Mouse (Mus musculus): ENCODE results near the gene Gm12184.
A peak's percentile ranks its signal among the peaks of the same experiment; 100 is the strongest.
"Not testable (repeated sequence)": the region's sequence is repeated elsewhere in the genome, so short reads cannot be mapped to it uniquely, and the experiment has no call there.

The Gm12184 gene

DNA sequence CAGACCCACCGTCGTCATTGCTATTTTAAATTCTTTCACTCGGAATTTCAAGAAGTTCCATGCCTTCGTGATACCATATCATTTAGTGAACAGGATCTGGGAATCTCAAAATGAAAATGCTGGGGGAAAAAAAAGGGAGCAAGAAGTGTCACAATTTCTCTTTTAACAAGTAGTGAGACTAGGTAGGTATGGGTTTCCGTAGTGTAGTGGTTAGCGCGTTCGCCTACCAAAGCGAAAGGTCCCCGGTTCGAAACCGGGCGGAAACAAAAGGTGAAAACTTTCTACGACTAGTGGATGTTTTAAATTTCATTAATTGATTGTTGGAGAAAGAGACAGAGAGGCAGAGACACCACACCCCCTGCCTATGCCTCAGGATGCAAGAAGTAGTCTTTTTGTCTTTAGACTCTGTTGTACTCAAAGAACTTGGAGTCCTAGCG lies 2.9 kb downstream of the Gm12184 start:
- peak; percentile 95 for DNase-seq (ENCODE audit: low read depth, low spot score)

DNA sequence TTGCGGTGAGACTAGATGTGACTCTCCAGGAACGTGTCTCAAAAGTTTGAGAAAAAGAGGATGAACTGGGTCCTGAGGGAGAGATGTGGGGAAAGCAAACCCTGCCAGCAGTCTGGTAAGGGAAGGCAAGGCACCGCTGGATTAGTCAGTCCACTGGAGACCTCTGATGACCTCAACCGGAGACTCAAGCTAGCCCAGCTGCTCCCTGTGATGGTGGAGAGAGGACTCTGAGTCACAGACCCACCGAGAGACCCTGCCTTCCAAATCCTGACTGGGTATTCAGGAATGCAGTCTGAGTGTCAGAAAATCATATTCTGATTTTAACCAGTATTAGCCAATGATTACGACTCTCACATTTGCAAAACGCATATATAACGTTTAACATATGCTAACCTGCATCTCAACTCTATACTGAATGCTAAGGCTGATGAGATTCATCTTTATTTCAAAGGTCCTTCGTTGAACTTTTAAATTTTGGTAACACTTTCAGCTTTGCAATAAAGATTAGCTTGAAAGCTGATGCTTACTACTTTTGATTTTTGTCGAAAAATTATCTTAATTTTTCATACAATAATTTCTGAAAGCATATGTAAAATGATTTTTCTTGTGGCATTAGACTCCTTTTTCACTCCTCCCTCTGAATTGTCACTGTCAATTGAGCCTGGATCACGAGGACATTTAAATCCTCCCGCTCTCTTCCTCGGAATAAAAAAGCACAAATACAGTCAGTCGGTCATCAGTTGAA lies 3.5 kb downstream of the Gm12184 start:
- DNase-seq (ENCODE audit: low read depth, low spot score): no peak

DNA sequence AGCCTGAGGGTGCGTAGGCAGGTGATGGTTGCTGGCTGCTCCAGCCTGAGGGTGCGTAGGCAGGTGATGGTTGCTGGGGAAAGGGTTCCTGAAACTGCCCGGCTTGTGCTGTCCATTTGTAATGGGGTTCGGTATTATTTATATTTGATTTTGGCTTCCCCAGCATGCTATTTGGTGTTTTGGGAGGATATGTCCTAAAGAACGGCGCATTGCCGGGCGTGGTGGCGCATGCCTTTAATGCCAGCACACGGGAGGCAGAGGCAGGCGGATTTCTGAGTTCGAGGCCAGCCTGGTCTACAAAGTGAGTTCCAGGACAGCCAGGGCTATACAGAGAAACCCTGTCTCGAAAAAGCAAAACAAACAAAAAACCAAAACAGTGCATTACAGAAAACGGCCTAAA lies 5.2 kb downstream of the Gm12184 start:
- not testable (repeated sequence) for DNase-seq (ENCODE audit: low read depth, low spot score)

DNA sequence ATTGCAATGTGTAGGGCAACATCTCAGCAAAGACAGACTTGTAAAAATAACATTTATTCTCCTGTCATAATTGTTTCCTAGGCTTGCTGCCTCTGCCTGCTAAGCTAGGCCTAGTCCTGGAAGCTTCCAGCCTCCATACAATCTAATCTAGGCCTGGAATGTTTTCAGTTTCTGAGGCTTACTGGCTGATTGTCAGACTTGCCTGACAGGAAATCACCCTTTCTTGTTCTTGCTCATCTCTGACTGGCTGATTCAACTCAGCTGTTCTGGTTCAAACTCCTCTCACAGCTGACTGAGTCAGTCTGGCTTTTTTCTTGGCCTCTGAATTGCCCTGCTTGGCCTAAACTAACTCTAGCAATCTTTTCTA lies 6.2 kb downstream of the Gm12184 start:
- no peak for DNase-seq (ENCODE audit: low read depth, low spot score)

DNA sequence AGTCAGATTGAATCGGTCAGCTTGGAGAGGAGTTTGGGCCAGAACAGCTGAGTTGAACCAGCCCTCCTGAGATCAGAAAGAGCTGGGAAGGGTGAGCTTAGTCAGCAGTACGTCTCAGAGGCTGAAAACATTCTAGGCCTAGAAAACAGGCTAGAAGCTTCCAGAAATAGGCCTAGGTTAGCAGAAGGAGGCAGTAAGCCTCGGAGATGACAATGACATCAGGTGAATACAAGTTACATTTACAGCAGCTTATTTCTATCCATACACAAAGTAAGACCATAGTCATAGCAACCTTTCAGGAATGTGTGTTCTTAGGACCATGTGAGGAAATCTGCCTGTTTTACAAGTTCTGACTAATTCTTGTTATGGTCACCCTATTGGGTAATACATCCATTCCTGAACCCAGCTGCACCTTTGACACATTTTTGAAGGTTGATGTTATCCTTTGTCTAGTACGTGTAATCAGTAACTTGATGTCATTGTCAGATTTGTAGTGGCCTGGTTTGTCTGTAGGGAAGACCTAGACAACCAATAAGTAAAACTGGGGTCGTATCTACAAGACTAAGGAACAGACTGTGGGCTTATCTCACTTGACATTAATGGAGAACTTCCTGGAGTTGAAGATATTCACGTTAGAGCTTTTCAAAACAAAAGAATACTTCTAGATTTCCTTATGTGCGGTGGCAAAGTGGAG lies 6.7 kb downstream of the Gm12184 start:
- DNase-seq (ENCODE audit: low read depth, low spot score): no peak

DNA sequence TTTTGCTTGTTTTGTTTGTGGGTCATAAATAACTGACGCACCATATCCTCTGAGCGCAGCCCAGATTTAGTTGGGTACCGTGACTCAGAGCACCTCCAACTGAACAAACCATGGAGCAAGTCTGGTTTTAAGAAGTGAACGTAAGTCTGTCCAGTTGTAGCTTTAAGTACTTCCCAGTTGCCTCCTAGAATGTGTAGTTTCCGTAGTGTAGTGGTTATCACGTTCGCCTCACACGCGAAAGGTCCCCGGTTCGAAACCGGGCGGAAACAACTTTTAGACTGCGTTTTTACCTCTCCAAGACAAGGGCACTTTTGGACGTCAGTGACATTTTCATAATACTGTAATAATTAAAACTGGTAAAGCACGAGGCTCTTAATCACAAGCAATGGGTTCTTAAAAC lies 8.1 kb downstream of the Gm12184 start:
- DNase-seq (ENCODE audit: low read depth, low spot score): peak; percentile 89

DNA sequence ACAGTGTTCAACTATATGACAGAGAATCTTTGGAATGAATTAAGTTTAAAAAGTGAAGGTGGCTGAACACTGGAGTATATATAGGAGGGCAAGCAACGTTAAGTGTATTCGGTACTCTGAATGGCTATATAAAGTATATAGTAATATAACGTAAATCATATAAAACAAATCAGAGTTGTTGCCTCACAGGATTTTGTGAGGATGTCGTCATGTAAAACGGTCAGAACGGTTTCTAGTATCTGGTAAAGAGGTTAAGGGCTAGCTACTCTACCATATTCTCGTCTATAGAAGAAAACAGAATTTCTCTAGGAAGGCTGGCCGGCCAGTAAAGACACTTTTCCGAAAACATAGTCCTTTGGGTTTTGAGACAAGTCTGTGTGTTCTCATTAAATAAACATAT lies 8.7 kb downstream of the Gm12184 start:
- no peak for DNase-seq (ENCODE audit: low read depth, low spot score)

DNA sequence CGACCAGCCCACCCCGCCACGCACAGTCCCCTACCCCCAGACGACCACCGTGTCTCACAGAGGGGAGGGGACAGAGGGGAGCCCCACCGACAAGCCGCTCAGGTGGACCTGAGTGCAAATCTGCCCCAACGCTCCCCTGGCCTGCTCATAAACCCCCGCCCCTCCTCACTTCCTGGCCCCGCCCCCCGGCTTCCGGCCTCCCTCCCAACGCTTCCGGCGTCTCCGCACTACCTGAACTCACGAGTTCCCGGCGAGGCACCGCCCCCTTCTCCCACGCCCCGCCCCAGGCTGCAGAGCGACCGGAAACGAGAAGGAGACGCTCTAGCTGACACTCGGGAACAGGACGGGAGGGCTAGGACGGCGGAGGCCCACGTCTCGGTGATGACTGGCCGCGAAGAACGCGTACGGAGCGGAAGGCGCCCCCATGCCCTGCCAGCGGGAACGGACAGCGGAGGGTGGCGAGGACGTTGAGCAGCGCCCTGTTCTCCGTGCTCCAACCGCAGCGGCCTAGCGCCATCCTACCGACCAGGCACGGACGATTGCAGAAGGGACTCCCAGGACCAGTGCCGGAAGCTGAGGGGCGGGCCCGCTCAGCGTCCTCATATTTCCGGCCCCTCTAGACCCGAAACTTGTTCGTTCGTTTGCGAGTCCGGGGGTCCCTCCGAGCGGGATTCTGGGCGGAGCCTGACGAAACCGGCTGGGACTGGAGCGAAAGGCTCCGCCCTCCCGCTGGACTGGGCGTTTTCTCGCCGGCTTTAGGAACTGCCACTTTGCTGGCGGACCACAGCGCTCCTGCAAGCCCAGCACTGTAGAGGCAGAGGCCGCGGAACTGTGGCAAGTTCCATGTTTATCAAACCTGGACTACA lies 9.4 kb downstream of the Gm12184 start, which contains the start of gene Trim41:
Trim41 (minus strand) TSS at position 554 of the 866 bp plus-strand sequence.
- peak; percentile 99 for DNase-seq (ENCODE audit: low read depth, low spot score)

DNA sequence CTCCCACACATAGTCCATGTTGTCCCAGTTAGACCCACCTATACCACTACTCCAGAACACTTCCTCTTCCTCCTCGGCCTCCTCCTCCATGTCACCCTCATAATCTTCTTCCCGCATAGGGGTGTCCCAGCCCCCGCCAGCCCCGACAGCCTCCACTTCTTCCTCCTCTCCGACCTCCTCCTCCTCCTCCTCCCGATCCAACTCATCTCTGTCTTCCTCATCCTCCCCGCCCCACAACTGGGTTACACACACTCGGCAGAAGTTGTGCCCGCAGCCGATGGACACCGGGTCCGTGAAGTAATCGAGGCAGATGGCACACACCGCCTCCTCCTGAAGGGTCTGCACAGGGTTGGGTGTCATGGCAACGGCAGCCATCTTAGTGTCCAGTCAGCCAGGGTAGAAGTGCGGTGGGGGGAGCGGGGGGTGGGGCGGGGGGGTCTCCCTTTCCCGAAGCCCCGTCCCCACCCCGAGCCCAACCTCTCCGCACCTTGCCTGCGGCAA lies 10.1 kb downstream of the Gm12184 start:
- peak; percentile 83 for DNase-seq (ENCODE audit: low read depth, low spot score)

DNA sequence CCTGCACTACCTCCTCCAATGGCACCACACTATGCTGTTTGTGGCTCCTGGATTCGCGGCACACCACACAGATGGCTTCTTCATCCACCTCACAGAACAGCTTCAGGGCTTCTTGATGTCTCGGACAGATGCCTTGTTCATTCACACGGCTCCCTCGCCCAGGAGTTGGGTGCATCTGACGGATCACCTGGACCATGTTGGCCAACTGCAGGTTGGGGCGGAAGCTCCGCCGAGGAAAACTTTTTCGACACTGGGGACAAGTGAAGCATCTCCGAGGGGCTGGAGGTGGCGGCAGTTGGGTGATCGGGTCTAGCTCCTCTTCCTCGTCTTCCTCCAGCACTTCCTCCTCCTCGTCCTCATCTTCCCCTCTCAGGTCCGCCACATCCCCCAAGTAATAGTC lies 10.6 kb downstream of the Gm12184 start:
- DNase-seq (ENCODE audit: low read depth, low spot score): no peak

DNA sequence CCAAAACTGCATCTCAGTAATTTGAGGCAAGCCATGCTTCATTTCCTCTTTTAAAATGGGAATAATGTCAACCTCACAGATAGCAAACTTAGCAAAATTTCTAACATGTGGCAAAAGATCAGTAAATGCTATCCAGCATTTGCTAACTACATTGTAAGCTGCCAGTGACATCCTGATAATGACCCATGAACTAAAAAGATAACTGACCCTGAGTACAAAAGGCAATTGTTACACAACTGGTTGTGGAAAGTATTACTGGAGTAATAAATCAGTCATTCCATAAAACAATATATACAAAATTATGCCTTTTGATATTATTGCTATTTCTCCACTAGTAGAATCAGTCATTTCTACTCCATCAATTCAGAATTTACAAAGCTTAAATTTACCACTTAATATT lies 12.7 kb downstream of the Gm12184 start:
- no peak for DNase-seq (ENCODE audit: low read depth, low spot score)

DNA sequence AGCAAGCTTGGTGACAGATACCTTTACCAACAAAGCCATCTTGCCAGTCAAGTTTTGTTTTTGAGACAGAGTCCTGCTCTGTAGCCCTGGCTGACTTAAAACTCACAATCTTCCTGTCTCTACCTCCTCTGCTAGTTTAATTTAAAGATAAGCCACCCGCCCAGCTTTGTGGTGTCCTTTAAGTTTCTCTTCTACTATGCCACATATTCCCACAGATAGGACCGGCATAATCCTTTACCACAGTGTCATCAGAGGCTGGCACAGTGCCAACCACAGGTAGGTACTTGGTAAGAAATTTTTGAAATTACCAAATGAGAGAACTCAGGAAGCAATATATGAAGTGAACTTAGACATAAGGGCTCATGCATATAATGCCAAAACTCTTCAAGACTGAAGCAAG lies 16.3 kb downstream of the Gm12184 start:
- DNase-seq (ENCODE audit: low read depth, low spot score): no peak

DNA sequence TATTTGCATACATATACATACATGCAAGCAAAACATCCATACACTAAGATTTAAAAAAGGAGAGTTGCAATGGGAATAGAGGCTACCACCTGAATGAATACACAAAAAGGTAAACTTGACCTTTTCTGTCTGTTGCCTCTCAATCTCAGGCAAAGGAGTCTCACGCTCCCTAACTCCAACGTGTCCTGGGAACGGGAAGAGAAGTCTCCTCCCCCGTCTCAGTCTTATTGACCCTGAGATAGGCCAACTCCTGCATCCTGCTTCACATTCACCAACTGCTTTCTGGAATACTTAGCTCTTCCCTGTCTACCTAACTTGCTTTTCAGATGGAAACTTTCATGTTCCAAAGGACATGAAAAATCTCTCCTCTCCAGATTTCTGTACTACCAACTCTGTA lies 17.0 kb downstream of the Gm12184 start:
- peak; percentile 57 for DNase-seq (ENCODE audit: low read depth, low spot score)

DNA sequence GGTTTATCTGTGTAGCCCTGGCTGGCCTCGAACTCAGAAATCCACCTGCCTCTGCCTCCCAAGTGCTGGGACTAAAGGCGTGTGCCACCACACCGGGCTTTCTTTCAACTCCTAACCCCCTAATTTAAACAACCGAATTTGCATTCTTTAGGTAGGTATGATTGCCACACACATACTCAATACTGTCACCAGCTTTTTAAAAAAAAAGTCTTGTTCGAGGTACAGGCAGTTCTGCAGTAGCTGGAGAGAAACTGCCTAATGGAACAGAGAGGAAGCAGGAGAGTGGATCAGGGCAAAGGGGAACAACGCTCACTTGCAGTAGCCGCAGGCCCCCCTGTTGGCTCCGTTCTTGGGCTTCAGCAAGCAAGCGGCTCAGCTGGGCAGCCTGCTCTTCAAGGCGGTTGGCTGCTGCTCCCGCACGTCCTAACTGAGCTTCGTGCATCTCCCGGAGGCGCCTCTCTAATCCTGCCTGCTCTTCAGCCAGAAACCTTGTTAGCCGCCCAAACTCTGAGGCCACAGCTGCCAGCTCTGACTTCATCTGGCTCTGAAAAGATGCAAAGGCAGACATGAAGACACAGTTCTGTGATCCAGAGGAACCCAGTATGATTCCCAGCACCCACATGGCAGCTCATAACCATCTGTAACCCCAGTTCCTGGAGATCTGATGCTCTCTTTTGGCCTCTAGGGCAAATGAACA lies 17.6 kb downstream of the Gm12184 start:
- DNase-seq (ENCODE audit: low read depth, low spot score): peak; percentile 46

DNA sequence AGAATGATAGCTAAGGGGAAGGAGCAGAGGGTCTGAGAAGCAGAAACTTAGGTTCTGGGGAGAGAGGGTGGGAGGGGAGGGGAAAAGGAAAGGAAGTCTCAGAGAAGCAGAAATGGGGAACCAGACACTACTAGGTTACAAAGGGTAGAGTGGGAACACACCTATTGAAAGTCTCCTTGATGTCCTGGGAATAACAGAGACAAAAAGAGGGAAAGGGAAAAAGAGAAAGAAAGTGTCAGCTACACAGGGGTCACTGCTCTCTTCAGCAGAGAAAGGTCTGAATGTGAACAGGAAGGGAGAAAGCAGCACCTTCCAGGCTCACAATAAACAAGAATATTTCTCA lies 18.2 kb downstream of the Gm12184 start:
- no peak for DNase-seq (ENCODE audit: low read depth, low spot score)

DNA sequence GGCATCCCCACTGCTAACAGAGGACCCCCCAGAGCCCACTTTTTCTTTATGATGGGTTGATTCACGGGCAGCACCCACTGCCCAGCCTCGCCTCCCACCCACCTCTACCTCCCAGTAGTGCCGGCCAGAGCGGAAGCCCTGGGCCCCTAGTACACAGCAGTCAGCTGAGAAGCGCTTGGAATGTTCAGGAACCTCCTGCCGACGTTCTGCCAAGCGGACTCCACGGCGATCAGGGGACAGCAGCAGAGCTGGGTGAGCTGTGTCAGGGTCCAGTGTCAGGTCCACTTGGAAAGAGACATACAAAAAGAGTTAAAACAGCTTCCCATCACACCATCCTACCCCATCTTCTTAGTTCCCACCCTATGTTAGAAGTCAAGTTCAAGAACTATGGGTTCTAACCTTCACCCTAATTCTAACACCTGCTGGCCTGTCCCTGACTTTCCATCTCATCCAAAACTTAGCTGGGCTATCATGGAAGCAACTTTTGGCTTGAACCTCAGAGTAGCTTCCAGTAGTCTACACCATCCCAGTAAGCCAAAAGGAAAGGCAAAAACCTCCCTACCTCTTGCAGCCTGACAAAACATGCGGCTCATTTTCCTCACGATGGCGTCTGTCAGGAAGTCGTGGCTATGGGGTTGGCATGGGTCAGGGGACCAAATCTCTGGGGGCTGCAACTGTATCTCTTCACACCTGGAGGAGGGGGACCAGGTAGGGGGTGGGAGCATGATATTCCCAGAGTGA lies 18.7 kb downstream of the Gm12184 start:
- no peak for DNase-seq (ENCODE audit: low read depth, low spot score)

DNA sequence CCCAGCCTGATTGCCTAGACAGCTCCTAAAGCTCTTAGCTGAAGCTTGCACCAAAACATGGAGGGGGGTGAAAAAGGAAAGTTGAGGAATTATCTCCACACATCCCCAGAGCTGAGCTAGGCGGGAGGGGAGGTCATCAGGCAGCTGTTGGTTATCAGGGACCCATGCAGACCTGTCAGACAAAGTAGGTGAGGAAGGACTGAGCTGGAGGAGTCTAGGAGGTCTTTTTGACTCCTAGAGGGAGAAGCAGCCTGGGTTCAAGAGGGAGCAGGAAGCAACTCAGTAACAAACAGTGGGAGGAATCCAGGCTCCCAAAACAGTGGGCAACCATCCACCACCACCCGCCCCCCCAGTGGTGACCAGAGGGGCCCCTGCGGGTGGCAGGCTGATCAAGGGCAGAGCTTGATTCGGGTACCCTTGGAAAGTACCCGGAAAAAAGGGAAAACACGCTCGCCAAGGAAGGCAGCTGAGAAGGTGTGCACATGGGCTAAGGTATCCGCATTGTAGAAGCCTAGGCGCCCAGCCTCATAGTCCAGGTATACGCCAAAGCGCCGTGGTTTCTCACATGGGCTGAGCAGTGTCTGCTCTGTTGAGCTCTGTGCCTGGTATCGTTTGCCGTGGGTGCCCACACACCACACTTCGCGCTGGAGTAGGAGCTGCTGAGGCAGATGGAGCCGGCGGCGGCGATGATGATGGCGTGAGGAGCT lies 19.4 kb downstream of the Gm12184 start:
- peak; percentile 70 for DNase-seq (ENCODE audit: low read depth, low spot score)

DNA sequence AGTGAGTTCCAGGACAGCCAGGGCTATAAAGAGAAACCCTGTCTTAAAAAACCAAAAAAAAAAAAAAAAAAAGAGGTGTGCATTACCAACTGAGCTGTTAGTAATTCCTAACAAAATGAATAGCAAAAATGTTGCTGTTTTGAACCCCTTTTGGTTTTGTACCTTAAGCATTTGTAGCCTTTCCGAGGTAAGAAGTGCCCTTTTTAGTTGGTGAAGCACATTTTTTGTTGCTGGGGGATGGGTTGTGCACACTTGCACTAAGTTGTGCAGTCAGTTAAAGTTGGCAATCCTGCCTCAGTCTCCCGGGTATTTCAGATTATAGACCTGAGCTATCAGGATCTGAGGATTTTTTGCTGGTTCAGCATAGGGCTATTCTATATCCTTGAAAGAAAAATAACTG lies 21.5 kb downstream of the Gm12184 start:
- DNase-seq (ENCODE audit: low read depth, low spot score): no peak

DNA sequence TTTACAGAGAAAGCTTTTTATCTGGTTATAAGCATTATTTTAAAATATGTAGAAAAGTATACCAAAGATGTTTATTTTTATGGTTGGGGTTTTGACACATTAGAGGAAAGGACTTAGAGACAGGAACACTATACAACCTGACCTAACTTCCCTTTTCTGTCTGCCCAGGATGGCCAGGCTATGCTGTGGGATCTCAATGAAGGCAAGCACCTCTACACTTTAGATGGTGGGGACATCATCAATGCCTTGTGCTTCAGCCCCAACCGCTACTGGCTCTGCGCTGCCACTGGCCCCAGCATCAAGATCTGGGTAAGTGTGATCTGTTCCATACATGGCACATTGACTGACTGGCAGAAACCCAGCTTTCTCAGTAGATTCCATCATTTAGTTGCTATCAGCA lies 22.5 kb downstream of the Gm12184 start:
- DNase-seq (ENCODE audit: low read depth, low spot score): no peak

Data from R1 (cell line).